Mouse (Mus musculus): Measurements from ENCODE around the gene Kif7.

The Kif7 gene

GRCm38 (mm10) chr7:79715187-79715981, at the start of gene Kif7:
Gene Kif7, minus strand, starts transcription at chr7:79715720.
- peak; percentile 71 to 83 for DNase-seq (ENCODE audit: low spot score in 2 of 2)

- DNase-seq (ENCODE audit: low spot score in 2 of 2): no peak
Measured at GRCm38 (mm10) chr7:79762106-79762505, 46.6 kb upstream of the Kif7 start.

- no peak for DNase-seq (ENCODE audit: low spot score in 2 of 2)
Measured at GRCm38 (mm10) chr7:79761124-79761876, 45.8 kb upstream of the Kif7 start.

GRCm38 (mm10) chr7:79759766-79760165, 44.2 kb upstream of the Kif7 start:
- DNase-seq (ENCODE audit: low spot score in 2 of 2): no peak

- DNase-seq (ENCODE audit: low spot score in 2 of 2): peak in 1 of 2 experiments; percentile 58
Measured at GRCm38 (mm10) chr7:79758176-79758575, 42.7 kb upstream of the Kif7 start.

GRCm38 (mm10) chr7:79756334-79756733, 40.8 kb upstream of the Kif7 start:
- DNase-seq (ENCODE audit: low spot score in 2 of 2): no peak

GRCm38 (mm10) chr7:79749511-79749910, 34.0 kb upstream of the Kif7 start:
- DNase-seq (ENCODE audit: low spot score in 2 of 2): no peak

GRCm38 (mm10) chr7:79747659-79748058, 32.1 kb upstream of the Kif7 start:
- no peak for DNase-seq (ENCODE audit: low spot score in 2 of 2)

GRCm38 (mm10) chr7:79744585-79744984, 29.1 kb upstream of the Kif7 start:
- no peak for DNase-seq (ENCODE audit: low spot score in 2 of 2)

GRCm38 (mm10) chr7:79744051-79744450, 28.5 kb upstream of the Kif7 start:
- DNase-seq (ENCODE audit: low spot score in 2 of 2): no peak

- peak; percentile 63 to 82 for DNase-seq (ENCODE audit: low spot score in 2 of 2)
Measured at GRCm38 (mm10) chr7:79742659-79743536, 27.4 kb upstream of the Kif7 start, which contains the start of the genes Pex11a and Wdr93. Gene Pex11a, minus strand, starts transcription at chr7:79743131. Gene Wdr93, plus strand, starts transcription at chr7:79743163.

GRCm38 (mm10) chr7:79742277-79742658, 26.7 kb upstream of the Kif7 start:
- no peak for DNase-seq (ENCODE audit: low spot score in 2 of 2)

GRCm38 (mm10) chr7:79740279-79740678, 24.8 kb upstream of the Kif7 start:
- DNase-seq (ENCODE audit: low spot score in 2 of 2): no peak

GRCm38 (mm10) chr7:79738913-79739312, 23.4 kb upstream of the Kif7 start:
- no peak for DNase-seq (ENCODE audit: low spot score in 2 of 2)

GRCm38 (mm10) chr7:79736511-79736910, 21.0 kb upstream of the Kif7 start:
- no peak for DNase-seq (ENCODE audit: low spot score in 2 of 2)

- DNase-seq (ENCODE audit: low spot score in 2 of 2): peak; percentile 26 to 80
Measured at GRCm38 (mm10) chr7:79734563-79734962, 19.0 kb upstream of the Kif7 start.

- peak in 1 of 2 experiments; percentile 46 for DNase-seq (ENCODE audit: low spot score in 2 of 2)
Measured at GRCm38 (mm10) chr7:79732622-79733021, 17.1 kb upstream of the Kif7 start, which contains the start of gene Plin1. Gene Plin1, minus strand, starts transcription at chr7:79732903.

- DNase-seq (ENCODE audit: low spot score in 2 of 2): no peak
Measured at GRCm38 (mm10) chr7:79731438-79731837, 15.9 kb upstream of the Kif7 start.

GRCm38 (mm10) chr7:79729743-79730370, 14.3 kb upstream of the Kif7 start:
- DNase-seq (ENCODE audit: low spot score in 2 of 2): no peak

- peak; percentile 38 to 56 for DNase-seq (ENCODE audit: low spot score in 2 of 2)
Measured at GRCm38 (mm10) chr7:79729169-79729568, 13.6 kb upstream of the Kif7 start.

- peak; percentile 39 to 62 for DNase-seq (ENCODE audit: low spot score in 2 of 2)
Measured at GRCm38 (mm10) chr7:79728219-79728618, 12.7 kb upstream of the Kif7 start.
